Mouse (Mus musculus) thymus, adult 2 months (tissue): ENCODE data around the gene Glt28d2. TPM values are rescaled to one million over a fixed set of nuclear protein-coding genes. Genes with fewer than 3 reads are reported as not detected.

ENCODE experiments used
- DNase-seq: peaks from one replicate; pipeline ENCODE4 v3.0.0; 2021
- H3K27ac ChIP-seq: fragments of 200-500 bp; 2 replicates; pipeline ENCODE4 v1.5.1; 2012; ENCODE audit warnings: low read length, control low read depth; ENCODE audit not compliant: control insufficient read depth, insufficient read depth
- H3K27me3 ChIP-seq: fragments of 200-500 bp; 2 replicates; pipeline ENCODE4 v1.6.1; 2012; ENCODE audit warnings: mild to moderate bottlenecking, low read length, moderate library complexity, mixed read lengths; ENCODE audit not compliant: control insufficient read depth, insufficient read depth
- H3K36me3 ChIP-seq: fragments of 200-500 bp; 2 replicates; pipeline ENCODE4 v1.6.1; 2012; ENCODE audit warnings: mild to moderate bottlenecking, low read length, moderate library complexity; ENCODE audit not compliant: control insufficient read depth, insufficient read depth
- H3K4me1 ChIP-seq: fragments of 200-500 bp; replicated peaks from 2 replicates; pipeline ENCODE4 v1.6.1; 2012; ENCODE audit warnings: low read length; ENCODE audit not compliant: control insufficient read depth, insufficient read depth
- H3K4me3 ChIP-seq: fragments of 200-500 bp; 2 replicates; pipeline ENCODE4 v1.5.1; 2012; ENCODE audit warnings: mild to moderate bottlenecking, low read length, control low read depth, moderate library complexity; ENCODE audit not compliant: control insufficient read depth, insufficient read depth
- CTCF ChIP-seq: fragments of 200-500 bp; IDR thresholded peaks from 2 replicates; pipeline ENCODE4 v1.5.1; 2012; ENCODE audit warnings: mild to moderate bottlenecking, control low read depth, low read length, moderate library complexity, borderline replicate concordance; ENCODE audit not compliant: control insufficient read depth, poor library complexity, insufficient read depth; ENCODE audit errors: extremely low read depth
- POLR2A ChIP-seq: fragments of 200-500 bp; IDR thresholded peaks from 2 replicates; pipeline ENCODE4 v1.6.1; 2012; ENCODE audit warnings: mild to moderate bottlenecking, low read length, control low read depth, moderate library complexity; ENCODE audit not compliant: control insufficient read depth, poor library complexity, insufficient read depth; ENCODE audit errors: extremely low read depth
- WGBS: fragments of 180-500 bp; shearing (Covaris S2); methylation state at CpG from one replicate; pipeline ENCODE4 v1.1.7; 2018; 5-methylcytosine and 5-hydroxymethylcytosine counted together
- polyA plus RNA-seq: library from polyadenylated mRNA; depleted of rRNA; stranded (reverse); fragments of >200 nt; gene quantifications from 2 replicates; pipeline ENCODE4 v1.2.3, GENCODE M21; 2012; rRNA removed

Gene Glt28d2
- 0.37 and 0.96 TPM in 2 replicates for polyA plus RNA-seq

GRCm38 (mm10) chr3:85887239-85887827, at the start of gene Glt28d2, which contains the start of gene Gm37240:
Gene Glt28d2 (minus strand): TSS chr3:85887516.
Gene Gm37240 (minus strand): TSS chr3:85887518.
- no peak for TF ChIP-seq CTCF
- no peak for TF ChIP-seq POLR2A
- 2% methylated on average over 48 of the region's 48 CpGs for WGBS
- peaks cover 8% of the 10 kb centered on the region; the same call in 1 of the 2 replicates for H3K27me3 ChIP-seq
- H3K27ac ChIP-seq = no peak within 1 kb of the TSS
- H3K4me1 ChIP-seq = peaks cover 16% of the 10 kb centered on the region
- peak; percentile 58 for DNase-seq
- peak within 1 kb of the TSS; percentile 22 for H3K4me3 ChIP-seq
- no peaks in the 10 kb centered on the region for H3K36me3 ChIP-seq

DNA sequence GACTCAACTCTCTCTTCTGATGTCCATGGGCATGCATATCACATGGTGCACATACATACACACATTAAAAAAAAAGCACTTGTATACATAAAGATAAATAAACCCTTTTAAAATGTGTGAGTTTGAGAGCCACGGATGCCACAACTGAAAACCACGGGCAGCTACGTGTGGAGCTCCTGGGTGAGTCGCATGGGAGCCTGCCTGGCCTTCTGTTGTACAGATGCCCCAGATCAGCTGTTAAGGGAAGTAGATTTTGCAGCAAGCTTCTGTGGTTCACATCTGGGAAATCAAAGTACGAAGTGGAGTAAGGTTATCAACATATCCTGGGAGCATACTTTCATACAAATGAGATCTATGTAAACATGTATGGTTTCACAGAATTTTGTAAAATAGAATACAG, 46.3 kb upstream of the Glt28d2 start:
- no peak overlapping the region for H3K27ac ChIP-seq
- H3K4me3 ChIP-seq = no peak overlapping the region
- H3K4me1 ChIP-seq = no peaks in the 10 kb centered on the region
- no peaks in the 10 kb centered on the region for H3K36me3 ChIP-seq
- H3K27me3 ChIP-seq = no peaks in the 10 kb centered on the region
- WGBS = 40% methylated on average over 5 of the region's 5 CpGs
- TF ChIP-seq POLR2A = no peak
- no peak for TF ChIP-seq CTCF
- no peak for DNase-seq

- H3K4me1 ChIP-seq = no peaks in the 10 kb centered on the region
- 82% methylated on average over 6 of the region's 6 CpGs for WGBS
- no peak for DNase-seq
- H3K36me3 ChIP-seq = no peaks in the 10 kb centered on the region
- H3K4me3 ChIP-seq = no peak overlapping the region
- TF ChIP-seq POLR2A (no peak), CTCF (no peak)
- H3K27me3 ChIP-seq = no peaks in the 10 kb centered on the region
- H3K27ac ChIP-seq = no peak overlapping the region
These were observed 44.5 kb upstream of the Glt28d2 start for GRCm38 (mm10) chr3:85931859-85932258.

- 94% methylated on average over 11 of the region's 11 CpGs for WGBS
- H3K4me1 ChIP-seq = no peaks in the 10 kb centered on the region
- no peak overlapping the region for H3K27ac ChIP-seq
- no peak for TF ChIP-seq POLR2A
- no peak for TF ChIP-seq CTCF
- no peaks in the 10 kb centered on the region for H3K27me3 ChIP-seq
- DNase-seq = no peak
- H3K36me3 ChIP-seq = no peaks in the 10 kb centered on the region
- no peak overlapping the region for H3K4me3 ChIP-seq
These were observed 43.4 kb upstream of the Glt28d2 start for GRCm38 (mm10) chr3:85930671-85931255.

- no peak for DNase-seq
These were observed 42.4 kb upstream of the Glt28d2 start for GRCm38 (mm10) chr3:85929711-85930110.

GRCm38 (mm10) chr3:85928140-85928611, 40.9 kb upstream of the Glt28d2 start:
- H3K27me3 ChIP-seq = no peaks in the 10 kb centered on the region
- no peaks in the 10 kb centered on the region for H3K36me3 ChIP-seq
- H3K27ac ChIP-seq = no peak overlapping the region
- no peak for DNase-seq
- H3K4me1 ChIP-seq = no peaks in the 10 kb centered on the region
- H3K4me3 ChIP-seq = no peak overlapping the region
- 87% methylated on average over 5 of the region's 5 CpGs for WGBS
- no peak for TF ChIP-seq POLR2A
- TF ChIP-seq CTCF = no peak

More at GRCm38 (mm10) chr3:85929711-85930110, 42.4 kb upstream of the Glt28d2 start:
- Histone ChIP-seq H3K36me3 (no peaks in the 10 kb centered on the region), H3K27me3 (no peaks in the 10 kb centered on the region), H3K27ac (no peak overlapping the region), H3K4me3 (no peak overlapping the region), H3K4me1 (no peaks in the 10 kb centered on the region)
- 66% methylated on average over 5 of the region's 5 CpGs for WGBS
- TF ChIP-seq CTCF (no peak), POLR2A (no peak)

DNA sequence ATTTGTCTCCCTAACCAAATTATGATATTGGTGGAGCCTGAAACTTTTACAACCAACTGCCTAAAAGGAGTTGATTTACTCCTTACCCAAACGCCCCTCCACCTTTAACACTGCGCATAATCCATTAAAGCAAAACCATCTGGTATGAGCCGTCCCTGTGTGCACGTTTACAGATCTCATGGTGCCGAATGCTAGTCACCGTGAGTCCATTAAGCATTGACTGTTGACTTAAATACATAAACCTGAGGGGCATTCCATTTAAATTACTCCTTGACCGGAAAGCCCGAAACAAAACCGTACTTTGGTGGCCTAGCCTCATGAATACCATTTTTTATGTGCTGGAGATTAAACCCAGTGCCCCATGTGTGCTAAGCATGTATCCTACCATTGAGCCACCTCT, 40.0 kb upstream of the Glt28d2 start:
- H3K36me3 ChIP-seq = no peaks in the 10 kb centered on the region
- WGBS = 95% methylated on average over 9 of the region's 9 CpGs
- H3K27ac ChIP-seq = no peak overlapping the region

More for the DNA sequence above, 40.0 kb upstream of the Glt28d2 start:
- H3K4me3 ChIP-seq = no peak overlapping the region
- no peaks in the 10 kb centered on the region for H3K27me3 ChIP-seq
- TF ChIP-seq POLR2A (no peak), CTCF (no peak)
- DNase-seq = no peak
- H3K4me1 ChIP-seq = no peaks in the 10 kb centered on the region
